Mouse (Mus musculus) liver, adult 2 months (tissue): ENCODE measurements around the gene Il2rb. TPM values are rescaled to one million over a fixed set of nuclear protein-coding genes. Genes with fewer than 3 reads are reported as not detected.

Experiments
- DNase-seq: peaks from one replicate; pipeline ENCODE4 v3.0.0-alpha.2; 2011; ENCODE audit warnings: low read depth, low spot score; ENCODE audit errors: extremely low read depth
- H3K27ac ChIP-seq: fragments of 200-500 bp; replicated peaks from 2 replicates; pipeline ENCODE4 v1.5.1; 2012; ENCODE audit warnings: low read depth, mild to moderate bottlenecking, control low read depth, inconsistent platforms, low read length; ENCODE audit not compliant: insufficient read depth
- H3K27me3 ChIP-seq: fragments of 200-500 bp; 2 replicates; pipeline ENCODE4 v1.6.1; 2012; ENCODE audit warnings: mild to moderate bottlenecking, moderate library complexity, low read length, inconsistent platforms; ENCODE audit not compliant: control insufficient read depth, insufficient read depth
- H3K36me3 ChIP-seq: fragments of 200-500 bp; 2 replicates; pipeline ENCODE4 v1.6.1; 2012; ENCODE audit warnings: low read length, inconsistent platforms; ENCODE audit not compliant: control insufficient read depth, insufficient read depth
- H3K4me1 ChIP-seq: fragments of 200-500 bp; 2 replicates; pipeline ENCODE4 v1.6.1; 2011; ENCODE audit warnings: low read length; ENCODE audit not compliant: control insufficient read depth, insufficient read depth
- H3K4me3 ChIP-seq: fragments of 200-500 bp; 2 replicates; pipeline ENCODE4 v1.5.1; 2011; ENCODE audit warnings: low read depth, mild to moderate bottlenecking, control low read depth, low read length, moderate library complexity; ENCODE audit not compliant: insufficient read depth
- H3K79me2 ChIP-seq: fragments of 200-500 bp; 2 replicates; pipeline ENCODE4 v1.6.1; 2012; ENCODE audit warnings: inconsistent platforms, mild to moderate bottlenecking, low read length, moderate library complexity; ENCODE audit not compliant: control insufficient read depth, insufficient read depth
- H3K9ac ChIP-seq: fragments of 200-500 bp; 2 replicates; pipeline ENCODE4 v1.6.1; 2012; ENCODE audit warnings: low read depth, mild to moderate bottlenecking, control low read depth, inconsistent platforms, low read length
- CTCF ChIP-seq: fragments of 200-500 bp; IDR thresholded peaks from 2 replicates; pipeline ENCODE4 v1.5.1; 2011; ENCODE audit warnings: low read depth, low read length, control low read depth
- POLR2A ChIP-seq: fragments of 200-500 bp; IDR thresholded peaks from 2 replicates; pipeline ENCODE4 v1.6.1; 2011; ENCODE audit warnings: low read length, control low read depth; ENCODE audit not compliant: insufficient read depth; ENCODE audit errors: extremely low read depth
- WGBS: fragments of 180-500 bp; shearing (Covaris S2); methylation state at CpG from one replicate; pipeline ENCODE4 v1.1.7; 2018; 5-methylcytosine and 5-hydroxymethylcytosine counted together
- polyA plus RNA-seq: library from polyadenylated mRNA; depleted of rRNA; stranded (reverse); fragments of >200 nt; gene quantifications from 2 replicates; pipeline ENCODE4 v1.2.3, GENCODE M21; 2012
- total RNA-seq: library from RNA; depleted of rRNA; stranded (reverse); fragments of >200 nt; gene quantifications from 2 replicates; pipeline ENCODE4 v1.2.3, GENCODE M21; 2014

Il2rb gene
- total and polyA plus RNA-seq, 2 experiments, result 0.83 to 4.0 TPM

GRCm38 (mm10) chr15:78508443-78508842 is 13.4 kb upstream of the Il2rb start:
- no peak for TF ChIP-seq CTCF
- TF ChIP-seq POLR2A, result no peak
- H3K4me1 ChIP-seq, result peaks cover 6% of the 10 kb centered on the region
- H3K36me3 ChIP-seq, result no peaks in the 10 kb centered on the region
- H3K79me2 ChIP-seq, result no peaks in the 10 kb centered on the region
- H3K9ac ChIP-seq, result no peak overlapping the region
- no peak overlapping the region for H3K27ac ChIP-seq
- H3K27me3 ChIP-seq, result no peaks in the 10 kb centered on the region
- DNase-seq, result no peak
- no peak overlapping the region for H3K4me3 ChIP-seq
- WGBS, result 89% methylated on average over 7 of the region's 7 CpGs

- Histone ChIP-seq H3K27me3 (no peaks in the 10 kb centered on the region), H3K27ac (no peak overlapping the region), H3K4me1 (no peaks in the 10 kb centered on the region), H3K79me2 (no peaks in the 10 kb centered on the region), H3K9ac (no peak overlapping the region), H3K4me3 (no peak overlapping the region), H3K36me3 (no peaks in the 10 kb centered on the region)
- no peak for DNase-seq
- WGBS, result 92% methylated on average over 3 of the region's 3 CpGs
- TF ChIP-seq POLR2A (no peak), CTCF (no peak)
These were observed 10.5 kb upstream of the Il2rb start for GRCm38 (mm10) chr15:78505541-78505940.

GRCm38 (mm10) chr15:78504816-78505215 is 9.7 kb upstream of the Il2rb start:
- no peaks in the 10 kb centered on the region for H3K79me2 ChIP-seq
- no peaks in the 10 kb centered on the region for H3K36me3 ChIP-seq
- no peak overlapping the region for H3K27ac ChIP-seq
- TF ChIP-seq POLR2A (no peak), CTCF (no peak)
- no peak overlapping the region for H3K9ac ChIP-seq
- H3K4me3 ChIP-seq, result no peak overlapping the region
- no peaks in the 10 kb centered on the region for H3K27me3 ChIP-seq
- 94% methylated on average over 5 of the region's 5 CpGs for WGBS
- DNase-seq, result no peak
- H3K4me1 ChIP-seq, result no peaks in the 10 kb centered on the region

- Histone ChIP-seq H3K27ac (no peak overlapping the region), H3K4me3 (no peak overlapping the region), H3K9ac (no peak overlapping the region), H3K36me3 (no peaks in the 10 kb centered on the region), H3K4me1 (no peaks in the 10 kb centered on the region), H3K79me2 (no peaks in the 10 kb centered on the region), H3K27me3 (no peaks in the 10 kb centered on the region)
- 85% methylated on average over 1 of the region's 1 CpGs for WGBS
- TF ChIP-seq CTCF (no peak), POLR2A (no peak)
- DNase-seq, result no peak
These were observed 8.9 kb upstream of the Il2rb start for GRCm38 (mm10) chr15:78504013-78504412.

- H3K36me3 ChIP-seq, result no peaks in the 10 kb centered on the region
- no peaks in the 10 kb centered on the region for H3K27me3 ChIP-seq
- no peak overlapping the region for H3K9ac ChIP-seq
- 64% methylated on average over 18 of the region's 18 CpGs for WGBS
- H3K79me2 ChIP-seq, result no peaks in the 10 kb centered on the region
- no peak for TF ChIP-seq POLR2A
- no peak overlapping the region for H3K4me3 ChIP-seq
- no peak overlapping the region for H3K27ac ChIP-seq
- DNase-seq, result no peak
- no peaks in the 10 kb centered on the region for H3K4me1 ChIP-seq
These were observed 7.5 kb upstream of the Il2rb start for GRCm38 (mm10) chr15:78502437-78503132.

- Histone ChIP-seq H3K9ac (no peak overlapping the region), H3K4me1 (no peaks in the 10 kb centered on the region), H3K27ac (no peak overlapping the region), H3K79me2 (no peaks in the 10 kb centered on the region), H3K27me3 (no peaks in the 10 kb centered on the region), H3K36me3 (no peaks in the 10 kb centered on the region), H3K4me3 (no peak overlapping the region; the same call in 1 of the 2 replicates)
- TF ChIP-seq CTCF, result no peak
- TF ChIP-seq POLR2A, result no peak
- 84% methylated on average over 10 of the region's 10 CpGs for WGBS
- no peak for DNase-seq
These were observed 1.6 kb downstream of the Il2rb start for GRCm38 (mm10) chr15:78493401-78494010.
